Mouse (Mus musculus): Measurements from ENCODE around the gene Tet1.

- TF ChIP-seq CTCF (IDR thresholded peaks at IDR 0.05) = no peak
- no peak for TF ChIP-seq EP300 (IDR thresholded peaks at IDR 0.05)
These were observed 43.4 kb downstream of the Tet1 start for GRCm38 (mm10) chr10:62865167-62866034.
